Mouse (Mus musculus) cerebellum, adult 18-20 months (tissue): ENCODE measurements at regions not wholly inside any gene's neighbourhood (a gene's known extent, or its start where the extent isn't known, plus 50 kb on each side); places are given as distances from the start of the nearest gene placed in this dataset.

ENCODE experiments used
- DNase-seq, 2 experiments: peaks; one replicate each; pipeline ENCODE4 v3.0.0; 2021

DNA sequence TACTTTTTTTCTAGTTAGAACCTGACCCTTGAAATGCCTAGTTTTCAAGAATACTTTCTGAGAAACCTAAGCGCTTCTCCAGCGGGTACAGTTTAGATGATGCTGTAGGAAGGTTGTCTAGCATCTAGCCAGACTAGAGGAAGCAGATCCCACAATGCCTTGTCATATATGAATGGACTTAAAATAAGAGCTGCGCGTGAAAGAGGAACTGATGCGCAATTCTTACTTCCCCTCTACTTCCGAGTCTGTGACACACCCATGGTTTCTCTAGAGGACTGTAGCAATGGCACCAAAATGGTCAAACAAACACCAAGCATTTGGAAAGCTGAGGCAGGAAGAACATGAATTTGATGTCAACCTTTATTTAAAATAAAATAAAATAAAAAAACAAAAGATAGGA lies 167.6 kb upstream of the Tyw5 start:
- no peak for DNase-seq

DNA sequence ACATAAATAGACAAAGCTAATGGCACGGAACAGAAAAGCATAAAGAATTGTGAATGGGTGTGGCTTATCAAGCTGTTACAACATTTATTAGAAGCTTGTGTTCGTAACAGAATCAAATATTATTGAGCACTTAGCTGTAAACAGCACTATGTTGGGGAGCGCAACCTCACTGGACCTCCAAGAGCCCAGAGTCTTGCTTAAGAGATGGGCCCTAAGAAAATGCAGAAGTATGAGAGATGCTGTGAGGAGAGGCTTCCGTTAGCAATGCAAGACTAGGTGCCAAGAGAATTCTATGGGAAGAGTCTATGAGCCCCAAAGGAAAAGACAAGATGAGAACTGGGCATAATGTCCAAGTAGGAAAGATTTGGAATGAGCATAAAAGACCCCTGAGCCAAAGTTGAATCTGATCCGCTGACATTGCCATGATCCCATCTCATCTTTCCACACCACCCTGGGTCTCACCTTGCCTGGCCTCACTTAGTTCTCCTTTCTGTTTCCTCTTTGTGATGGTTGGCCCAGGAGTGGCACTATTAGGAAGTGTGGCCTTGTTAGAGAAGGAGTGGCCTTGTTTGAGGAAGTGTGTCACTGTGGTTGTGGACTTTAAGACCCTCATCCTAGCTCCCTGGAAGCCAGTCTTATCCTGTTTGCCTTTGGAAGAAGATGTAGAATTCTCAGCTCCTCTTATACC lies 169.3 kb upstream of the Tyw5 start:
- DNase-seq = no peak

DNA sequence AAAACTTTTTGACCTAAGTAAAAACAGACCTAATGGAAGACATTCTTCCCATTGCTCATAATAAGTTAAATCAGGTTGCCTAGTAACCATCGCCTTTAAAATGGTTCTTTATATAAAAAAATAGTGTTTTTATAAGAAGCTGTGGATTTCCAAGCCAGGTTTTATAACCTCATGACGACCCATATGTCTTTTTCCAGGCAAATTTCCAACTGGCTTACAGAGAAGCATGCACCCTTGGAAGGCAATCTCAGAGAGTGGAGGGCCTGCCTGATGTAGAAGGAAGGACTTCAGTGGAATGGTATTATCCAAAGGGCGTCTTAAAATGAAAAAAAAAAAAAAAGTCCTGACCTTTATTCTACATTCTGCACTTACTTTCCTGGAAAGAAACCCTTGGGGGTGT lies 172.2 kb upstream of the Tyw5 start:
- DNase-seq = no peak

DNA sequence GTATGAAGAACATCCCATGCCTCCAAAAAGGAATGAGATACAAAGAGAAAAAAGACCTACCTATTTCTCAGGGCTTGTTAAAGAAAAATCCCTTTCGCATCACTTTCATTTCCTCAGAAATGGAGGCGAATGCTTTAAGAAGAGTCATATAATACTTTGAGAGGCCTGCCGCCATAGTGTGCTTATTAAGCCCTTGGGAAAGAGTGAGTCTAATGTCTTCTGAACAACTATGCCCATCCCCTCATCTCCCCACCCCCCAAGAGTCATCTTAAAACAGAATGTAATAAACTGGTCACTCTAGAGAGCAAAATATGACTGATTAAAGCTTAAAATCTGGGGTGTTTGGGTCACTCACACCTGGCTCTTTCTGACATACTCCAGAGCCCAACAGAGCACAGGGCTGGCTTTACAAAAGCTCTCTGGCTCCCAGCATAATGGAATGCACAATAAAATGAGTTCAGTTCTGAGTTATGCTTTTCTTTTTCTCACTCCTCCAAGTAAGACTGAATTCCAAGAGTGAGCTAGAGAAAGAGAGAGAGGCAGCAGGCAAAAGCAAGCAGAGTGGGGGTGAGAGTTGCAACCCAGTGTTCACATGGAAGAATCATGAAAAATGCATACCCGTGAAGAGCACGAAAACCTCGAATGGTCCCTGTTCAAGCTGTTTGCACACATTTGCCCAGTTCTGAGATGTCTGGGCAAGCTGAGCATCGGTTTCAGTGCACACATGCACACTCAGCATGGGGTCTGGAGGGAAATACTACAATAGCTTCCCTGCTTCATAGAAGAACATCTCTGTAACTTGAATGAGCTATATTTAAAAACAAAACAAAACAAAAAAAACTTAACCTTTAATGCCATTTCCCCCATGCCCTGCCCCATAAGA lies 180.0 kb upstream of the Spats2l start:
- DNase-seq = no peak

DNA sequence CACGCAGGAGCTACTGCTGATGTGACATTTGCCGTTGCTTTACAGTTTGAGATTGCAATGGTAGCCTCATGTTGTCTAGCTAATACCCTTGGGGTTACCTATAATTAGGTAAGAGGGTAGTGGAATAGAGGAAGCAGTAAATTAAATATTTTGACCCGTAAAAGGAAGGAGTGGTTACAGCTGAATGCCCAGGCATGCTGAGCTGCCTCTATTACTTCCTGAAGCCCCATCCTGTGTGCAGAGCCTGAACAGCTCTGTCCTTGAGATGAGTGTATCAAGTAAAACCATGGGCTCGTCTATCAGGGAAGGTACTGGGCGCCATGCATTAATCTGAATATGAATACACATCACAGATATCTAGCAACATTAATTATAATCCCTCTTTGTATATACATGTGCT lies 179.1 kb upstream of the Spats2l start:
- DNase-seq = no peak

DNA sequence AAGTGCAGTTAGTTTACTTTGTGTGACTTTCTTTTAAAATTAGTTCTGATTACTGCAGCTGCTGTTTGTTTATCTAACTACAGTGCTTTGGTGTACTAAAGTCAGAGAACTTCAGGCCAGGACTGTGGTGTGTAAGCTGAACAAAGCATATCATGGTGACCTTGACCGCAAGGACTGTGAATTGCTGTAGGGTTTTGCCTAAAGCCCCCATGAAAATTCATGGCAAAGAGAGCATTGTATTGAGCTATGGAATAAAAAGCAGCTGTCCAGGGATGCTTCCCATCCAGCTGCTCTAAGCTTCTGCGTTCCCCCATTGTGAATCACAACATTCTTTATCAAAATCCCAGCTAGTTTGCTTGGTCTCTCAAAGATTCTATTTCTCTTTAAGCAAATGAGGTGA lies 173.0 kb upstream of the Spats2l start:
- no peak for DNase-seq

DNA sequence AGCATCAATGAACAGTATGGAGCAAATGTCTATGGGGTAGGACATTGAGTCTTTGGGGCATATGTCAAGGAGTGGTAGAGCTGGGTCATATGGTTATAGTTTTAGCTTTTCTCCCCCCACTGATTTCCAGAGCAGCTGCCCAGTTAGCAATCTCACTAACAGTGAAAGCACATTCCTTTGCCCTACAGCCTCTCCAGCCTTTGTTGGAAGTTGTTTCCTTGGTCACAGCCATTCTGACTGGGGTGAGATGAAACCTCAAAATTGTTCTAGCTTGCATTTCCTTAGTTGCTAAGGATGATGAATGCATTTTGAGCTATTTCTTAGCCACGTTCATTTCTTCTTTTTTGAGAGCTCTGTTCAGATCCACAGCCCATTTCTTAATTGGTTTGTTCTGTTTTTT lies 168.4 kb upstream of the Spats2l start:
- no peak for DNase-seq

DNA sequence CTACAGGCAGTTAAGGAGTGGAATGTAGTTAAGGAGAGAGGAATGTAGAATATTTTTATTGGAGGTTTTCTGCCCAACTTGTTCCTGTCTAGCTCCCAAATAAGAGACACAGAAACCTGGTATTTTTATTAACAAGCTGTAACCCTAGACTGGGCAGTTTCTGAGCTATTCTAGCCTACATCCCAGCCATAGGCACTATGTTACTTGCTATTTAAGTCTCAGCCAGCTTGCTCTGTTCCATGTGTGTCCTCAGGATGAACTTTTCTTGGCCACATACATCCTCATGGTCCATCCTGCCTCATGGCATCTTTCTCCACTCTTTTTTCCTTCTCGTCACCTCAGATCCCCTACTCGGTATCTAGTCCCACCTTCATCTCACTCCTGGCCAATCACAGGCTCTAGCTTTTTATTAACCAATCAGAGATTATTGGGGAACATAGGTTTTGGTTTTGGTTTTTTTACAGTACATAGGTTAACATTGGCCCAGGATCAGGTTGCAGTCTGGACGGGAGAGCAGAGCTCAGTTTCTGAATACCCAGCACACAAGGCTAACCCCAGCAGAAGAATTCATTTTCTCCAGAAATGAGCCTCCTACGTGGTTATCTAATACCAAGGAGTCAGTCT lies 167.8 kb upstream of the Spats2l start:
- no peak for DNase-seq

DNA sequence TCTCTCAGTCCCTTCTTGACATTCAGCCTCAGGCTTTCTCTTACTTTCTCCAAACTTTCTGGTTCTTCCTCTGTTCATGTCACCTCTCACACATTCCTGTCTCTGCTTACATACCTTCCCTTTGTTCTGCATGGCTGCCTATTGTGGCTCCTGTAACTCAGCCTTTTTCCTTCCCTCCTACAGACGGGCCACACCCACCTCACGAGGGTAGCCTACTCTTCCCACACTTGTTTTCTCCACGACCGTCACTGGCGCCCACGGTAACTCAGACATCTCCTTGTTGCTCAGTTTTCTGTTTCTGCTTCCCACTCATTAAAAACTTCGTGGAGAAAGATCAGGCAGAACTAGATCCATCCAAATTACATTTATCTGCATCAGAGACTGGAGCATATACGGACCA lies 166.9 kb upstream of the Spats2l start:
- no peak for DNase-seq

DNA sequence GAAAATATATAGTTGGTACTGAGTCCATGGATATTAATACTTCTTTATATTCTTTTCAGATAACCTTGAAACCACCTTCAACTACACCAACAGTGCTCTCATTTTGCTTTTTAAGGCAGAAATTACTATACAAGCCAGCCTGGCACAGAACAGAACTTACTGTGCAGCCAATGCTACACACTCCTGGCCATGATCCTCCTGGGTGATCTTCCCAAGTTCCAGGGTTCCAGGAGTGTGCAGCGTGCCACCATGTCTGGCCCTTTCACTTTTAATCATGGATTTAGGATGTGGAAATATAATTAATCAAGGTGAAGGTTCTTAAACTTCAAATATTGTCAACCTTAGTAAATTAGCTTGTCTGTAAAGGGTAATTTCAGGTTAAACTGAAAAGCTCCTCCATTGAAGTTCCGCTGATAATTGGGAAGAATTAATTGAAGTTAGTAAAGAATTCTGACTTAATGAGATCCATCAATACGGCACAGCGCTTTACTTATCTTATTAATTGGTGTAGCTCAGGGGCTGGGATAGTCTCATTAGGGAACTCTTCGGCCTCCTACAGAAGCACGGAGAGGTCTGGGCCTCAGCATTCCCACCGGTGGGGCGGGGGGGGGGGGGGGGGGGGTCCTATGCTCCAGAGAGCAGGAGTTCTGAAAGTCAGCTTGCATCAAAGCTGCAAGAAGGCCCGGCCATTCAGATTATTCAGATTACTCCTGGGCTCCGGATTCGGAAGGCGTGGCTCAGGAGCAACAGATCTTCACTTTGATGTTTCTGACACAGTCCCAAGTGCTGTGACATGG lies 166.1 kb upstream of the Spats2l start:
- no peak for DNase-seq

DNA sequence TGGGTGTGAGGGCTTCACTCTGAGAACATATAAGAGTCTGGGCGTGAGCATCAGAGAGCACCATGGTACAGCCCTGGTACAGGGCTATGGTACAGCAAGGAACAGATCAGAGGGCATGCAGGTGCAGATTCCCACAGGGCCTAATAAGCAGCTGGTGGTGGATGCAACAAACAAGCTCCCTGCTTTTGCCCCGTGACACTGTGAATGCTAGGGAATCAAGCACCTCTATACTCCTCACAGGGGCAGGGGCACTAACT lies 165.6 kb upstream of the Spats2l start:
- no peak for DNase-seq

DNA sequence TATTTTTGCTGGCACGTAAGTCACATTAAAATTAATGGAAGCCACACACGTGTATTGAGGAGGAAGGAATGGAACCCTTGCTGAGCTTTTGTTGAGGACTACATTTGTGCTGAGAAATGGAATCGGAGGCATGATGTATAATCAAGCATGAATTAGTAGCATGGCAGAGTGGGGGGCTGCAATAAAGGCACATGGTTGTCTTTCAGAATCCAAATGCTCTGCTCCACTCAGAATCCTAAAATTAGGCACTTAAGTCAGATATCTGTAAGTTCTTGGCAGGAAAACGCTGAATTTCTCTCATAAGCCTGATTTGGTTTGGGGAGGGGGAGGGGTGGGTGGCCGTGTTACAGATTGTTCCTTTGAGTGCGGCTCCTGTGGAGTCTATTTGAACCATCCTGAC lies 164.7 kb upstream of the Spats2l start:
- no peak for DNase-seq

DNA sequence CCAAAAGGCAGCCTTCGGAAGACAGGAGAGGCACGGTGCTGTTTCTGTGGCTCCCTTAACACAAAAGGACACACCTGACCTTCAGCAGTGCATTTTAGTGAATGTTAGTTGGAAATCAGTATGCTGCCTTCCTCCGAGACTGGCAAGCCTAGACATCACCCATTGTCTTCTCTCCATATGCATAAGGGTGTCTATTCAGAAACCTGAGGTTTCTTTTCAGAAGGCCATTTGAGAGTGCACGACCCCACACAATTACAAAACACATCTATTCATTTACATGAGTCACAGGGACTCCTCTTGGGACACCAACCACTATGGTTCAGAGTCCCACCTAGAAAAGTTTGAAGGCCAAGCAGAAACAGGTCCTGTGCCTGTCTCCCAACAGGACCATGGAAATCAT lies 161.8 kb upstream of the Spats2l start:
- DNase-seq = no peak

DNA sequence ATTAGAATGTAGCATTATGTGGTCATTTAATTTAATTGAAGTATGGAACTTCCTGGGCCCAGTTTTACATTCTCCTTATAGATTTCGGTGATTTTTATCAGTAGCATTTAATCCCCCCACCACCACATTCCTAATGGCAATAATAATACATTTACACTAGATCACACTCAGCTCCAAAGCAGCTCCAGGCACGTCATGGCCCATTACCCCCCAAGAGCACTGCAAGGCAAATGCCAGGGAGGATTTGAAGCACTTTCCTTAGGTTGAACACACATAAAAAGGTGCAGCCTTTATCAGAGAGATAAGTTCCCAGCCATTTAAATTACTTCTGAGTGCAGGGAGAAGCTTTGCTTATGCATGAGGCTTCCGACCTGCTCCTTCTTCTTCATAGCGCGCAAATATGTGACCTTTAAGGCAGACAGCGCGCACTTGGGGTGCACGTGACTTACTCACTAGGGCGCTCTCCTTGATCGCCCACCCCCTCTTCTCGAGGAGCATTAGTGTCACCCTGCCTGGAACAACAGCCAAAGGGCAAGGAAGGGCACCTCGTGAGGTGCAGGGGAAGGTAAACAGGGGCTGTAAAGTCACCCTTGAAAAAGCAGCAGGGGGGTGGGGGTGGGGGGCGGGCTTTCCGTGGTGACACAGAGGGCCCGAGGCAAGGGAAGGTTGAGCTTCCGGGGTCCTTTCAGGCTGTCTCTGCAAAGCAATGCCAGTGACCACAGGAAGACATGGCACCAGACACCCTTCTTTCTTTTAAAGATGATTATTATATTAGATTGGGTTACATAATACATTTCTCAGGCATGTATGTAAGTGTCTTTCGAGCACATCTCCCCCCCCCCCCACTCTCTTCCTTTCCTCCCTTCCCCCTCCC lies 160.8 kb upstream of the Spats2l start:
- no peak for DNase-seq

DNA sequence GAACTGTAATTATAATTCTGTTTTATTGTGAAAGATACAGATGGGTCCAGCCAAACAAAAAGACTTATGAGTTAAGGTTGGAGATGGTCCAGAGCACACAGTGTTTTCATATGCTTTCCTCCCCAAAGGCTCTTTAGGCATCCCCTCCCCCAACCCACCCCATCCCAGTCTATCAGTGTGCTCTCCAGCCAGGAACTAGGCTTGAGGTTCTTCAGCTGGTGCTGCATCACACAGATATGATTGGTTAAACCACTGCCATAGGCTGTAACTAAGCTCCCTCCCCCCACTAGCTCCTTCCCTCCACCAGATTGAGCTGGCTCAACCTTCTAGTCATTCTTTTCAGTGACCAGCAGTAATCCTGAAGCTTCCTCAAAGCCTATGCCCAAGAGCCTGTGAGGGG lies 158.8 kb upstream of the Spats2l start:
- no peak for DNase-seq

DNA sequence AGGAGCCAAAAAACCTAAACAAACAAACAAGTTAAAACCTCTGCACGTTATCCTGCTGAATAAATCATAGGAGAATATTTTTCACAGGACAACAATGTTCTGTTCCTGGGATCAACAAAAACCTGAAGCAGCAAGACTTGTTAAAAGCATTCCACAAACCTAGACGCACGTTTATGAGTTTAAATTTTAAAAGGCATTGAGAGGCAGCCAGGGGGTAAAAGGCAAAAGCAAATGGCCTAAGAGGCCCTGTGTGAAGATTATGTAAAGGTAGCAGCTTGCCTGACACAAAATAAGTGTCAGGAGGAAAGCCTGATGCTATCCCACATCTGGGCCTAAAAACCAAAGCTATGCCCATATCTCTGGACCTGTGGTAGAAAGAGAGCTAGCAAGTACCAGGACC lies 156.6 kb upstream of the Spats2l start:
- DNase-seq = no peak

DNA sequence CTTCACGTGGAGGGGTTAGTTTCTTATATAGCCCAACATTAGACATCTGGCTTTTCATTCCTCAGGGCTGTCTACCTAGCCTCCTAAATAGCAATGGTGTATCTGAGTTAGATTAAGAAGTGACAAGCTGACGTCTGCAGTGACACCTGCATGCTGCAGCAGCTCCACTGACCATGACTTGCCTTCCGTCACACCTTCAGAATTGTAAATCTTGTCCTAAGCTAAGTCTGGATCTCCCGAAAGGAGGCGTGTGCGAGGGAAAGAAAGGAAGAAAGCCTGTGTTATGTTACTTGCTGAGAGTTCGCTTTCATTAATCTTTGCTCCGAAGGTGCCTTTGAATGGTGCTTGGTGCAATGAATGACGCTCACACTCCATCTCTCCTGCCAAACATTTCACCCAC lies 151.4 kb upstream of the Spats2l start:
- no peak for DNase-seq

DNA sequence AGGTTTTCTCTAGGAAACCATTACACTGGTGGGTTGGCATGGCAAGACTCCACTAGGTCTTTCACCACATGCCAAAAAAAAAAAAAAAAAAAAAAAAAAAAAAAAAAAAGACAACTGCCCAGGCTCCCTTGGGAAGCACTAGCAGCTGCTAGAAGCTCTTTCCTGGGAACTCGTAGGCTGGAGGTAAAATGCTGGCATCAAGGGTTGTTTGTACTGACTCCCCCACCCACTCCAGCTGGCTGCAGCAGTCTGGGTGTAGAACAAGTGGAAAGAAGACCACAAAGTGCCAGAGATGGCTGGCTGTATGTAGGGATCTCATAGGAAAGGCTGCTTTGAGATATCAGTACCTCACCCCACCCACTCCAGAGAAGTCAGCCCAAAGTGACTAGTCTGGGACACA lies 140.0 kb upstream of the Spats2l start:
- no peak for DNase-seq

DNA sequence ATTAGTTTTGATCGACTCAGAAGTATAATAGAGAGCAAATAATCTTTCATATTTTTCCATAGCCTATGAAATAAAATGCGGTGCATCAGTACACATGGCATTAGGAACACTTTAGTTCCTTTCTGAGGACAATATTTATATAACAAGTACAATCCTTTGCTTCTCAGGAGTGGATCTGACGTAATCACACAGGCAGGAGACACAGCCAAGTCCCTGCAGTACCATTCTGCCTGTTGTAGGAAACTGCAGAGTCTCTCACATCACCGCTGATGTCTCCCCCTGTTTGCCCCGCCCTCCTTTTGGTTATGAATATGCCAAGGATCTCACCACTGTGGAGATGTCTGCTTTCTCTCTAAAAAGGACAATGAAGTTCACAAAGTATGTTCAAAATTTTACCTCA lies 131.8 kb upstream of the Spats2l start:
- DNase-seq = no peak

DNA sequence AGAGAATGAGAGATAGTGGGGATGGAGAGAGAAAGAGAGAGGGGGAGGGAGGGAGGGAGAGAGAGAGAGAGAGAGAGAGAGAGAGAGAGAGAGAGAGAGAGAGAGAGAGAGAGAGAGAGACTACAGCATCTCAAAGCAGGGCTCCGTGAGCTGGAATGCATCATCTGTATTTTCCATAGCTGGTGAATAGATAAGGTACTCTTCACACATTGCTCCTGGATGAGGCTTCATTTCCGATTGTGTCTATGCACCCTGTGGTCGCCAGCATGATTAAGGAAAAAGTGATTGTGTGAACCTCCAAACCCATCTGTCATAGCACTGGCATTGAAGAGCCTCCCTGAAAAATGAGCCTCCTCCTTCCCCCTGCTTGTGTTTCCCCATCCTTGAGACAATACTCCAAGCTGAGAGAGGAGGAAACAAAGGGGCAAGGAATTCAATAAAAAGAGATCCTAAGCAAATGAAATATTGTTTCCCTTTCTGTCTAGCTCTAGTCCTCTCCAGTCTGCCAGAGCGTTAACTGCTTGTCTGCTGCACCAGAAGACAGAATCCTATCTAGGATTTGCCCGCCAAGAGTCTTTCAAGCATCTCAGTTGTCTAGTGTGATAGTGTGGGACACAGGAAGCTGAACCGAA lies 130.4 kb upstream of the Spats2l start:
- no peak for DNase-seq

DNA sequence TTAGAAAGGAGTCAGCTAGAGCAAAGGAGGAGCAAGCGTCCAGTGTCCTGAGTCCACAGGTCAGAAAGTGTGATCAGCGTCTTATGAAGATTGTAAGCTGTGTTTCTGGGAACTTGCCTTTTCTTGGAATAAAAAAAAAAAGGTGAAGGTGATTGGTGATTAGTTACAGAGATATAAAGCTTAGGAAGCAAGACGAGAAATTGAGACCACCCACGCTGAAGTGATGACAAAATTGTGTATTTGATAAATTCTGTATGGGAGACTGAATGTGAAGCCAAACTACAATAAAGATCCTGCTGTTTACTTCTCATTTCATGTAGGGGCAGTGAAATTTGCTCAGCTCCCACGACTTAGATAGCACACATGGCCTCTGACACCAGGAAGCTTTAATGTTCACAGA lies 109.0 kb upstream of the Spats2l start:
- DNase-seq = no peak

DNA sequence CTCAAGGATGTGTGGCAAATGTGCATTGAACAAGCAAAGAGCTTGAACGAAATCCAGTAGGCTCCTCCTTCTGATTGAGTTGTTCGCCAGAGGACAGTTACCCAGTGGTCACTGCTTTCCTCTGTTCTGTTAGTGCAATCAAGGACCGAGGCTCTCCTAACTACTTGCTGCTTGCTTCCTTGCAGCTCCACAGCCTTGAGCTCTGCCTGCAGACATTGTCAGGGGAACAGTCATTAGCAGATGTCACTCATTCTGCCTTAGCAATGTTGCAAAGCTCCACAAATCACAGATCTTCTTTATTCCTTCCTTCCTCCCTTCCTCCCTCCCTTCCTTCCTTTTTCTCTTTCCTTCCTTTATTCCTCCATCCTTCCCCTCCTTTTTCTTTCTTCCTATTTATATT lies 108.2 kb upstream of the Spats2l start:
- DNase-seq = no peak
